Mouse (Mus musculus): Measurements from ENCODE around the gene Kmt5a. TPM values are rescaled to one million over a fixed set of nuclear protein-coding genes. Genes with fewer than 3 reads are reported as not detected.

Gene Kmt5a
- total RNA-seq, 1 experiment: 62.6 TPM

DNA sequence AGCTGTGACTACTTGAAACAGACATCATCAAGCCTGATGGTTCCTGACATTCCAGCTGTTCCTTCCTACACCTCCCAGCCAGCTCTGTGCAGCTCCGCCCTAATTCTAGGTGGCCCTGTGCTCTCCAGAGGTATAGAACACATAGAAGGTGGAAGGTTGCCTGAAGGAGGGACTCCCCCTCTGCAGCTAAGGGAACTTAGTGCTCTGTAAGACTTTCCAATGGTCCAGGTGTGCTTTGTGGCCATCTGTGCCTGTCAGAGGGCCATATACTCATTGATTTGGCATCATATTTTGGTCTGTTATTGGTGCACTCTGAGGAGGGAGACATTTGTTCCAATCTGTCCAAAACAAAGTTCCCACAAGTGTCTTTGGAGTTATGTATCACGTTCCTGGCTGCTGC, 6.7 kb upstream of the Kmt5a start:
- TF ChIP-seq CHD2 (IDR thresholded peaks at IDR 0.05; ENCODE audit: low read depth, low read length) (no peak), ZC3H11A (IDR thresholded peaks at IDR 0.05; ENCODE audit: borderline replicate concordance, low read depth, low read length) (no peak), HCFC1 (IDR thresholded peaks at IDR 0.05; ENCODE audit: borderline replicate concordance, insufficient read depth, low read length) (no peak), MAFK (IDR thresholded peaks at IDR 0.05; ENCODE audit: insufficient read depth, low read depth, low read length) (no peak), ZNF384 (IDR thresholded peaks at IDR 0.05; ENCODE audit: low read depth, low read length) (no peak)
- Histone ChIP-seq H3K4me1 (ENCODE audit: control insufficient read depth in 2 of 2, insufficient read depth in 2 of 2, low read length in 2 of 2, poor library complexity in 1 of 2) (no peaks in the 10 kb centered on the region), H3K36me3 (ENCODE audit: control insufficient read depth, insufficient read depth, low read length, poor library complexity, severe bottlenecking) (no peaks in the 10 kb centered on the region), H3K9ac (ENCODE audit: insufficient read depth, low read depth, low read length, poor library complexity, severe bottlenecking) (no peak overlapping the region), H3K27ac (ENCODE audit: insufficient read depth, low read depth, low read length, poor library complexity, severe bottlenecking) (no peak overlapping the region), H3K9me3 (ENCODE audit: control insufficient read depth, insufficient read depth, low read depth, low read length) (no peaks in the 10 kb centered on the region), H3K4me3 (ENCODE audit: insufficient read depth in 1 of 2, low read depth in 1 of 2, low read length in 2 of 2, poor library complexity in 1 of 2, severe bottlenecking in 1 of 2) (no peak overlapping the region)
- no peak for DNase-seq (ENCODE audit: low read depth, low spot score)
- in situ Hi-C loops (cut with MboI; ENCODE audit: low sequenced_read_pairs in 2 of 2, unreplicated experiment in 2 of 2): no loop called here

DNA sequence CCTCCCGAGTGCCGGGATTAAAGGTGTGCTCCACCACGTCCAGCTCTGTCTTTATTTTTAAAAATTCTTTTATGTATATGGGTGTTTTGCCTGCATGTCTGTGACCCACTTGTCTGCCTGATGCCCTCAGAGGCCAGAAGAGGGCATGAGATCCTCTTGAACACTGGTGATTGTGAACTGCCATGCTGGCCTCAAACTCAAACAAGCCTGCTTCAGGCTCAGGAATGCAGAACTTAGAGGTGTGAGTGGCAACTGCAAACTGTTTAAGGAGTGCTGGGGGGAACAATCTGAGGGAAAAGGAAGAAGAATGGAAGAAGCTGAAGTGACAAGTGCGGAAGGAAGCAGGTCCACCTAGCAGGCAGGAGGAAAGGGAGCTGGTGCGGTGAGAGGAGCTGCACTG, 1.5 kb upstream of the Kmt5a start:
- no peaks in the 10 kb centered on the region for H3K36me3 ChIP-seq (ENCODE audit: control insufficient read depth, insufficient read depth, low read length, poor library complexity, severe bottlenecking)
- no peaks in the 10 kb centered on the region for H3K9me3 ChIP-seq (ENCODE audit: control insufficient read depth, insufficient read depth, low read depth, low read length)
- peaks cover 0 to 2% of the 10 kb centered on the region in 2 experiments; a peak in 1 of 4 replicates for H3K4me1 ChIP-seq (ENCODE audit: control insufficient read depth in 2 of 2, insufficient read depth in 2 of 2, low read length in 2 of 2, poor library complexity in 1 of 2)
- H3K9ac ChIP-seq (ENCODE audit: insufficient read depth, low read depth, low read length, poor library complexity, severe bottlenecking): peak overlapping the region; percentile 75; the same call in 1 of the 2 replicates
- DNase-seq (ENCODE audit: low read depth, low spot score): no peak
- no peak overlapping the region for H3K4me3 ChIP-seq (ENCODE audit: insufficient read depth in 1 of 2, low read depth in 1 of 2, low read length in 2 of 2, poor library complexity in 1 of 2, severe bottlenecking in 1 of 2)
- TF ChIP-seq ZNF384 (IDR thresholded peaks at IDR 0.05; ENCODE audit: low read depth, low read length) (no peak), HCFC1 (IDR thresholded peaks at IDR 0.05; ENCODE audit: borderline replicate concordance, insufficient read depth, low read length) (no peak), ZC3H11A (IDR thresholded peaks at IDR 0.05; ENCODE audit: borderline replicate concordance, low read depth, low read length) (no peak), CHD2 (IDR thresholded peaks at IDR 0.05; ENCODE audit: low read depth, low read length) (no peak), MAFK (IDR thresholded peaks at IDR 0.05; ENCODE audit: insufficient read depth, low read depth, low read length) (no peak)
- in situ Hi-C loops (cut with MboI; ENCODE audit: low sequenced_read_pairs in 2 of 2, unreplicated experiment in 2 of 2): no loop called here
- H3K27ac ChIP-seq (ENCODE audit: insufficient read depth, low read depth, low read length, poor library complexity, severe bottlenecking): no peak overlapping the region

GRCm38 (mm10) chr5:124438746-124439145, 984 bp upstream of the Kmt5a start:
- Histone ChIP-seq H3K27ac (ENCODE audit: insufficient read depth, low read depth, low read length, poor library complexity, severe bottlenecking) (no peak overlapping the region), H3K9me3 (ENCODE audit: control insufficient read depth, insufficient read depth, low read depth, low read length) (no peaks in the 10 kb centered on the region), H3K4me1 (ENCODE audit: control insufficient read depth in 2 of 2, insufficient read depth in 2 of 2, low read length in 2 of 2, poor library complexity in 1 of 2) (peaks cover 0 to 2% of the 10 kb centered on the region in 2 experiments; a peak in 1 of 4 replicates), H3K9ac (ENCODE audit: insufficient read depth, low read depth, low read length, poor library complexity, severe bottlenecking) (peak overlapping the region; percentile 75; the same call in 1 of the 2 replicates), H3K4me3 (ENCODE audit: insufficient read depth in 1 of 2, low read depth in 1 of 2, low read length in 2 of 2, poor library complexity in 1 of 2, severe bottlenecking in 1 of 2) (peak overlapping the region; percentile 75 to 81), H3K36me3 (ENCODE audit: control insufficient read depth, insufficient read depth, low read length, poor library complexity, severe bottlenecking) (no peaks in the 10 kb centered on the region)
- in situ Hi-C loops (cut with MboI; ENCODE audit: low sequenced_read_pairs in 2 of 2, unreplicated experiment in 2 of 2): no loop called here
- no peak for DNase-seq (ENCODE audit: low read depth, low spot score)
- TF ChIP-seq ZNF384 (IDR thresholded peaks at IDR 0.05; ENCODE audit: low read depth, low read length) (no peak), CHD2 (IDR thresholded peaks at IDR 0.05; ENCODE audit: low read depth, low read length) (no peak), HCFC1 (IDR thresholded peaks at IDR 0.05; ENCODE audit: borderline replicate concordance, insufficient read depth, low read length) (no peak), MAFK (IDR thresholded peaks at IDR 0.05; ENCODE audit: insufficient read depth, low read depth, low read length) (no peak)

DNA sequence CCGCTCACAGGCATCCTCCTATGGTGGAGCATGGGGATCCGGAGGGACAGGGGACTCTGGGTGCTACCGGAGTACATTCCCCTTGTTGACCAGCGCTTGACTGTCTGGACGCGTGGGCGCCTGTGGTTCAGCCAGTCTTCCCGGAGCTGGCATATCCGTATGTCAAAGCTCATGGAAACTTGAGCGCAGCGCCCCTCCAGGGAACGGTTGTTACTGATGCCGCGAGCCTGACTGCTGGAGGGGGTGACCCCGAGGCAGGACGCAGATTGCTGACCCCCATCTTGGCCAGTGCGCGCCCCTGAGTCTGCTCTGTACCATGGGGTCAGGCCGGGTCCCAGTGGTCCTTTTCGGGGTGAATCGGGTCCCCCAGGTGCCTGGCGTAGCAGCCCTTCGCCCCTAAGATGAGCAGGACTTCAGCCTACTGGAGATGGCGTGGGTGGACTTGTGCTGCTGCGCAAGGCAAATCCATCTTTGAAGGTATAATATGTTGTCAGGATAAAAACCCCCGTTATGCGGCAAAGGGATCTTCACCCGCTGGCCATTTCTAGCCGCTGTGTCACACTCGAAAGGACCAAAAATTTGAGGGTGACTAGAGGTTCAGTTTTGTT, 468 bp downstream of the Kmt5a start:
- Histone ChIP-seq H3K36me3 (ENCODE audit: control insufficient read depth, insufficient read depth, low read length, poor library complexity, severe bottlenecking) (no peaks in the 10 kb centered on the region), H3K4me1 (ENCODE audit: control insufficient read depth in 2 of 2, insufficient read depth in 2 of 2, low read length in 2 of 2, poor library complexity in 1 of 2) (peaks cover 0 to 2% of the 10 kb centered on the region in 2 experiments; a peak in 1 of 4 replicates), H3K9ac (ENCODE audit: insufficient read depth, low read depth, low read length, poor library complexity, severe bottlenecking) (peak overlapping the region; percentile 96), H3K27ac (ENCODE audit: insufficient read depth, low read depth, low read length, poor library complexity, severe bottlenecking) (peak overlapping the region; percentile 82), H3K4me3 (ENCODE audit: insufficient read depth in 1 of 2, low read depth in 1 of 2, low read length in 2 of 2, poor library complexity in 1 of 2, severe bottlenecking in 1 of 2) (peak overlapping the region; percentile 79 to 98), H3K9me3 (ENCODE audit: control insufficient read depth, insufficient read depth, low read depth, low read length) (no peaks in the 10 kb centered on the region)
- TF ChIP-seq ZC3H11A (IDR thresholded peaks at IDR 0.05; ENCODE audit: borderline replicate concordance, low read depth, low read length) (no peak), MAFK (IDR thresholded peaks at IDR 0.05; ENCODE audit: insufficient read depth, low read depth, low read length) (0 out of 2 replicates have a peak, but pooled peaks have one; percentile 3), ZNF384 (IDR thresholded peaks at IDR 0.05; ENCODE audit: low read depth, low read length) (no peak)
- in situ Hi-C loops (cut with MboI; ENCODE audit: low sequenced_read_pairs in 2 of 2, unreplicated experiment in 2 of 2): no loop called here
- no peak for DNase-seq (ENCODE audit: low read depth, low spot score)
